ENCODE assay signal across 8 mouse cellular contexts in genomic region chr19:61226401-61226927, GRCm38 (mm10). TPM values are rescaled to one million over a fixed set of nuclear protein-coding genes. Genes with fewer than 3 reads are reported as not detected.
DNase-seq lines count a peak whose midpoint lies in the region; ATAC-seq lines count a peak whose summit lies in the region.

No protein-coding gene starts in this region.

- ATAC-seq in inflammation-experienced regulatory T-cells, adult 6 months = peak; percentile 43
- ATAC-seq in megakaryocyte progenitor cell, adult 5-6 weeks (replicated peaks; ENCODE audit: poor library complexity) = peak; percentile 12

- DNase-seq in adrenal gland, adult 18-20 months (ENCODE audit: low spot score in 2 of 2) = peak; percentile 55 to 62
- DNase-seq in cerebellum, adult 8-10 months = peak; percentile 73
- peak; percentile 84 to 86 for DNase-seq in frontal cortex, postnatal 10 days (ENCODE audit: low spot score in 2 of 2)
- peak; percentile 80 to 86 for DNase-seq in left cerebral cortex, postnatal 36 days (ENCODE audit: low spot score in 2 of 2)
- DNase-seq in right cerebral cortex, postnatal 25 days = peak; percentile 82
- no peak for DNase-seq in adipocyte (ENCODE audit: low spot score)

- intact Hi-C loops in left cerebral cortex, postnatal 36 days (cut with DNase I) = loop anchor here (10.0 kb wide), 2 partner anchors 362 to 472 kb away; partner anchors contain the start of genes Nanos1 and Sfxn4

RNA-seq across cellular contexts. Expression of gene Csf2ra, which starts 1.8 kb away (rescaled TPM):
- 10 to 100 TPM; 27.5 to 38.2 TPM for total RNA-seq in adrenal gland, adult 18-20 months (2021)
- 1 to 10 TPM; 1.1 to 1.4 (median 1.2) TPM for polyA plus RNA-seq in inflammation-experienced regulatory T-cells, adult 6 months (2017; shearing (Covaris generic))
- 10 to 100 TPM; 27.5 to 40.7 TPM for total RNA-seq in left cerebral cortex, postnatal 36 days (2021)
- total RNA-seq in megakaryocyte progenitor cell, adult 5-6 weeks (2015) = 111 and 145 TPM in 2 replicates
- total RNA-seq in megakaryocyte progenitor cell, adult 5-6 weeks (2017) = 31.5 and 35.4 TPM in 2 replicates

RNA-seq across cellular contexts. Expression of gene Gm6020, which starts 42.8 kb away (rescaled TPM):
- not detected for total RNA-seq in adrenal gland, adult 18-20 months (2021)
- not detected for polyA plus RNA-seq in inflammation-experienced regulatory T-cells, adult 6 months (2017; shearing (Covaris generic))
- total RNA-seq in left cerebral cortex, postnatal 36 days (2021) = not detected
- total RNA-seq in megakaryocyte progenitor cell, adult 5-6 weeks (2015) = not detected in 2 replicates
- total RNA-seq in megakaryocyte progenitor cell, adult 5-6 weeks (2017) = not detected in 2 replicates

RNA-seq across cellular contexts. Expression of gene Gm7102, which starts 50.4 kb away (rescaled TPM):
- total RNA-seq in adrenal gland, adult 18-20 months (2021) = not detected
- polyA plus RNA-seq in inflammation-experienced regulatory T-cells, adult 6 months (2017; shearing (Covaris generic)) = not detected
- total RNA-seq in left cerebral cortex, postnatal 36 days (2021) = not detected
- 0.17 and 0.29 TPM in 2 replicates for total RNA-seq in megakaryocyte progenitor cell, adult 5-6 weeks (2015)
- total RNA-seq in megakaryocyte progenitor cell, adult 5-6 weeks (2017) = 0.12 and 0.41 TPM in 2 replicates
